Mouse (Mus musculus) embryonic fibroblast, embryonic 13.5 days (primary cell): ENCODE measurements at regions not wholly inside any gene's neighbourhood (a gene's known extent, or its start where the extent isn't known, plus 50 kb on each side); places are given as distances from the start of the nearest gene placed in this dataset.

ENCODE experiments used
- CTCF ChIP-seq: IDR thresholded peaks from 2 replicates; pipeline ENCODE4 v1.5.1; 2011; ENCODE audit warnings: mild to moderate bottlenecking, control low read depth, low read length, moderate library complexity, borderline replicate concordance; ENCODE audit not compliant: insufficient read depth
- POLR2A ChIP-seq: IDR thresholded peaks from 2 replicates; pipeline ENCODE4 v1.6.1; 2011; ENCODE audit warnings: low read depth, mild to moderate bottlenecking, control low read depth, low read length, moderate library complexity

DNA sequence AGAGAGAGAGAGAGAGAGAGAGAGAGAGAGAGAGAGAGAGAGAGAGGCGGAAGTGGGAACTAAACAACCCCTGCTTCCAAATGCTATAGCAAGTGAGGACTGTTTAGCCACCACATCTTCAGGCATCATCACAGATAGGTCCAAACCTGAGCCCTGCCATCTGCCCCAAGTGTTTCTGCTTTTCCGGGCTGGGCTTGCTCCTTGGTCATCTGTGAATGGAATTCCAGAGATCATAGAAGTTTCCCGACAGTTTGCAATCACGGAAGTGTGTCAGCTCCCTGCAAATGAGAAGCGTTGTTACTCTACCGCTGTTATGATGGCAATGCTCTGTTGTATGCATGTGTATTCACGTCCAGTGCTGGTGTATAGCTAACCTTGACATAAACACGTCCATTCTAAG lies 369.3 kb downstream of the Ptprc start:
- TF ChIP-seq CTCF: no peak
- no peak for TF ChIP-seq POLR2A
